Mouse (Mus musculus): Measurements from ENCODE around the gene Peak1. TPM values are rescaled to one million over a fixed set of nuclear protein-coding genes. Genes with fewer than 3 reads are reported as not detected.

Peak1 gene
- total and polyA plus RNA-seq, 2 experiments from 2014 or later: 4.1 to 7.7 TPM

DNA sequence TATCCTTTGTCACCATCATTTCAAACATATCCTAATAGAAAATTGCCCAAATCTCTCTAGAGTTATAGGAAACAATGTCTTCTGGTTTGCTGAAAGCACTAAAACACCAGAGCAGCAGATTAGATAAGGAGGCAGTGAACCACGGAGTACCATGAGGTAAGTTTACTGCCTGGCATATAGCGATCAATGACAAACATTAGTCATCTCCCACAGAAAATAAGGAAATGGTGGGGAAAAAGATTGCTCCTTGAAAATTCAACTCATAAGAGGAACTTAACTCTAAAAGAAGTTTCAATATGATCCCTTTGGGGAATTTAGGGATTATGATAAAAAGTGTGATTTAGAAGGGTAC, 145.6 kb downstream of the Peak1 start:
- no peak overlapping the region for H3K4me2 ChIP-seq (ENCODE audit: low read depth)
- TF ChIP-seq CTCF (IDR thresholded peaks at IDR 0.05; ENCODE audit: low read depth): no peak
- no peak overlapping the region for H3K9ac ChIP-seq
- ATAC-seq (no peak), DNase-seq (no peak)
- no peak overlapping the region for H3K27ac ChIP-seq (ENCODE audit: low read depth, low read length)
- H3K4me1 ChIP-seq (ENCODE audit: insufficient read depth): 0 out of 2 replicates have a peak, but pooled peaks cover 4% of the 10 kb centered on the region
- no peaks in the 10 kb centered on the region for H3K27me3 ChIP-seq (ENCODE audit: insufficient read depth, low read length)
- WGBS: 85% methylated on average over 2 of the region's 2 CpGs
- H3K4me3 ChIP-seq (ENCODE audit: low read depth, low read length): no peak overlapping the region
- H3K36me3 ChIP-seq (ENCODE audit: insufficient read depth): no peaks in the 10 kb centered on the region
- H3K9me3 ChIP-seq (ENCODE audit: low read length): no peaks in the 10 kb centered on the region

GRCm38 (mm10) chr9:56271326-56272246, 146.3 kb downstream of the Peak1 start:
- Histone ChIP-seq H3K4me3 (ENCODE audit: low read depth, low read length) (peak overlapping the region; percentile 6; the same call in 1 of the 2 replicates), H3K4me2 (ENCODE audit: low read depth) (peak overlapping the region; percentile 26), H3K9me3 (ENCODE audit: low read length) (no peaks in the 10 kb centered on the region), H3K36me3 (ENCODE audit: insufficient read depth) (no peaks in the 10 kb centered on the region), H3K9ac (0 out of 2 replicates have a peak overlapping the region, but pooled peaks have one; percentile 15), H3K27ac (ENCODE audit: low read depth, low read length) (peak overlapping the region; percentile 40; the same call in 1 of the 2 replicates), H3K27me3 (ENCODE audit: insufficient read depth, low read length) (no peaks in the 10 kb centered on the region), H3K4me1 (ENCODE audit: insufficient read depth) (0 out of 2 replicates have a peak, but pooled peaks cover 4% of the 10 kb centered on the region)
- ATAC-seq (peak; percentile 89), DNase-seq (peak; percentile 48)
- TF ChIP-seq CTCF (IDR thresholded peaks at IDR 0.05; ENCODE audit: low read depth): no peak
- 46% methylated on average over 21 of the region's 21 CpGs for WGBS

DNA sequence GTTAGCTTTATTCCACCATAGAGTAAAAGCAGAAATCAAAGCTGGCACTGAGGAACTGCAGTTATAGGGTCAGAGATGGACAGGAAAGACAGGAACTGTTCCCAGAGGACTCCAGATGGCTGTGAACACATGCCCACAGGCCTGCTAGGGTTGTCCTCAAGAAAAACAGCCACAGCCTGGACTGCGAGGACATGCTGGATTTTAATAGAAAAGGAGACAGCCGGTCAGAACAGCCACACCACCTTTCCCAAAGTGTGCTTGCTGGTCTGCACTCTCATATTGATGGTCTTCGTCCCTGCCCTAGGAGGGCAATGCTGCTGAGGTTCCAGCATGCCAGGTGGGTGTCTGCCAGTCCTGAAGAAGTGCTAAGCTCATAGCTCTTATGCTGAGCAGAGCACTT, 148.8 kb downstream of the Peak1 start:
- DNase-seq (no peak), ATAC-seq (no peak)
- Histone ChIP-seq H3K9me3 (ENCODE audit: low read length) (no peaks in the 10 kb centered on the region), H3K9ac (no peak overlapping the region), H3K27me3 (ENCODE audit: insufficient read depth, low read length) (no peaks in the 10 kb centered on the region), H3K27ac (ENCODE audit: low read depth, low read length) (no peak overlapping the region), H3K4me3 (ENCODE audit: low read depth, low read length) (no peak overlapping the region), H3K4me2 (ENCODE audit: low read depth) (no peak overlapping the region), H3K36me3 (ENCODE audit: insufficient read depth) (no peaks in the 10 kb centered on the region), H3K4me1 (ENCODE audit: insufficient read depth) (0 out of 2 replicates have a peak, but pooled peaks cover 4% of the 10 kb centered on the region)
- WGBS: 77% methylated on average over 3 of the region's 3 CpGs
- TF ChIP-seq CTCF (IDR thresholded peaks at IDR 0.05; ENCODE audit: low read depth): no peak

DNA sequence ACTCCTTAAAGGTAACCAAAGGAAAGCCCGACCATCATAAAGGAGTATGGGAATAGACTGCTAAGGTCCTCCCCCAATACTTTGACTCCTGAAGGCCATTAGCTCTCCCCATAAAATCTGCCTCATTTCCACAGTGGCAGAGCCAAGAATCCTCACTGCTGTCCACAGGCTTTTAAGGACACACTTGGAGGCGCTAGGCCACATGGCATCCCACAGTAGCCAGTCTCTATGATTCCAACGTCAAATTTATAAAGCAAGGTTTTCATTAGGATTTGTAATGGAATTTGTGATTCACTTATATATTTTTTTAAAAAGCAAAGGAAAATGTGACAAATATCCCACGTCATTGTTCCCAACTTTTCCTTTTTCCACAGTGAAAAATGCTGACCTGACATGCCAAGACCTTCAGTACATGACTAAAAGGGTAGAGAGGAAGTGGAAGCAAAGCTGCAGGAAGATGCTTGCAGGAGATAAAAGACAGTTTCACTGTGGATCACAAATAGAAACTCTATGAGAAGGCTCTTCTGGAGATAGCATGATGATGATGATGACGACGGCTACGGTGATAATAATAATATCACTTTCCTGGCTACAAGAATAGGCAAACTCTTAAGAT, 151.6 kb downstream of the Peak1 start:
- Histone ChIP-seq H3K27me3 (ENCODE audit: insufficient read depth, low read length) (no peaks in the 10 kb centered on the region), H3K4me3 (ENCODE audit: low read depth, low read length) (no peak overlapping the region), H3K27ac (ENCODE audit: low read depth, low read length) (no peak overlapping the region), H3K4me1 (ENCODE audit: insufficient read depth) (0 out of 2 replicates have a peak, but pooled peaks cover 3% of the 10 kb centered on the region), H3K9me3 (ENCODE audit: low read length) (no peaks in the 10 kb centered on the region), H3K9ac (no peak overlapping the region), H3K36me3 (ENCODE audit: insufficient read depth) (no peaks in the 10 kb centered on the region), H3K4me2 (ENCODE audit: low read depth) (no peak overlapping the region)
- ATAC-seq (no peak), DNase-seq (no peak)
- WGBS: 82% methylated on average over 7 of the region's 7 CpGs
- no peak for TF ChIP-seq CTCF (IDR thresholded peaks at IDR 0.05; ENCODE audit: low read depth)

- ATAC-seq: no peak
- DNase-seq: no peak
- H3K4me1 ChIP-seq (ENCODE audit: insufficient read depth): no peaks in the 10 kb centered on the region
- H3K9me3 ChIP-seq (ENCODE audit: low read length): peaks cover under 1% of the 10 kb centered on the region; the same call in 1 of the 2 replicates
- no peak overlapping the region for H3K9ac ChIP-seq
- no peak overlapping the region for H3K4me3 ChIP-seq (ENCODE audit: low read depth, low read length)
- 86% methylated on average over 5 of the region's 5 CpGs for WGBS
- H3K36me3 ChIP-seq (ENCODE audit: insufficient read depth): no peaks in the 10 kb centered on the region
- H3K27ac ChIP-seq (ENCODE audit: low read depth, low read length): no peak overlapping the region
- no peaks in the 10 kb centered on the region for H3K27me3 ChIP-seq (ENCODE audit: insufficient read depth, low read length)
- no peak overlapping the region for H3K4me2 ChIP-seq (ENCODE audit: low read depth)
- no peak for TF ChIP-seq CTCF (IDR thresholded peaks at IDR 0.05; ENCODE audit: low read depth)
These were observed 152.2 kb downstream of the Peak1 start for GRCm38 (mm10) chr9:56265460-56266199.

DNA sequence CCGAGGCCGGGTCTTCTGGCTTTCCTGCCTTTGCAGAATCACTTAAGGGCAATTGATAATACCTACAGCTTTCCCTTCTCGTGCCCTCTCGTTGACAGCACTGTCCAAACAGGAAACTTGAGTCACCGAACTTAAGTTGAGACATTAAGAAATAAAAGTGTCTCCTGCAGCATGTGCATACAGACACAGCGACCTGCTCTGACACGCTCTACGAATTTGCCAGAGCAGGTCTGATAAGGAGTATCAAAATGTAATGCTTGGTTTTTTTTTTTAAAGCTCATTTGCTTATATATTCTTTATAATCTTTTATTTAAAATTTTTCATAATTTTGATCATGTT, 152.9 kb downstream of the Peak1 start:
- ATAC-seq (no peak), DNase-seq (no peak)
- WGBS: 73% methylated on average over 8 of the region's 8 CpGs
- H3K4me3 ChIP-seq (ENCODE audit: low read depth, low read length): no peak overlapping the region
- no peaks in the 10 kb centered on the region for H3K27me3 ChIP-seq (ENCODE audit: insufficient read depth, low read length)
- H3K36me3 ChIP-seq (ENCODE audit: insufficient read depth): no peaks in the 10 kb centered on the region
- peaks cover 6% of the 10 kb centered on the region for H3K9me3 ChIP-seq (ENCODE audit: low read length)
- H3K4me2 ChIP-seq (ENCODE audit: low read depth): no peak overlapping the region
- H3K9ac ChIP-seq: no peak overlapping the region
- H3K4me1 ChIP-seq (ENCODE audit: insufficient read depth): no peaks in the 10 kb centered on the region
- H3K27ac ChIP-seq (ENCODE audit: low read depth, low read length): no peak overlapping the region
- TF ChIP-seq CTCF (IDR thresholded peaks at IDR 0.05; ENCODE audit: low read depth): no peak

Measured in forebrain, postnatal 0 days (tissue).